Mouse (Mus musculus): ENCODE measurements around the gene Ap3b2. TPM values are rescaled to one million over a fixed set of nuclear protein-coding genes. Genes with fewer than 3 reads are reported as not detected.
"Not testable (repeated sequence)": the region's sequence is repeated elsewhere in the genome, so short reads cannot be mapped to it uniquely, and the experiment has no call there.

The Ap3b2 gene
- total RNA-seq, 2 experiments from 2014 or later, result 141 to 150 TPM

DNA sequence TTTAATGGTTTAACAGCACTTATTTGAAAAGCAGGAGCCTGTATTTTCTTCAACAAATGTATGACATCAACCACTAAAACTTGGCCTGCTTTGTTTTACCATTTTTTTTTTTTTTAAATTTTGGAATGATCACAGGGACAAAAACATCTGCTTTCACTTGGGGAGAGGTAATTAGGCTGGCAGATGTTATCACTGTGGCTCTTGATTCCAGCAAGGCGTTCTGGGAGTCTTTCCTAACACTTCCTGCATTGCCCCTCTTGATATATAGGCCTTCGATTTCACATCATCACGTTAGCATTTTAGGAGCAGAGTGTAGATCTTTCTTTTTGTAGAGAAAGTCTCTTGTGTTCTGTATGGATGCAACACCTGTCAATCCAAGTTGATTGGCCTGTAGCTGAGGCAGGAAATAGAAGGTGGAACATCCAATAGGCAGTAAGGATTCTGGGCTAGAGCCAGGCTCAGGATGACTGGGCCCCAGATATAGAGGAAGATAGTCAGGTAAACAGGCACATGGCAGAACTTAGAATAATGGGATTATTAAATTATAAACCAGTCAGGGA lies 14.1 kb downstream of the Ap3b2 start:
- DNase-seq (ENCODE audit: low spot score in 2 of 2), result no peak
- intact Hi-C loops (cut with DNase I), result no loop called here

DNA sequence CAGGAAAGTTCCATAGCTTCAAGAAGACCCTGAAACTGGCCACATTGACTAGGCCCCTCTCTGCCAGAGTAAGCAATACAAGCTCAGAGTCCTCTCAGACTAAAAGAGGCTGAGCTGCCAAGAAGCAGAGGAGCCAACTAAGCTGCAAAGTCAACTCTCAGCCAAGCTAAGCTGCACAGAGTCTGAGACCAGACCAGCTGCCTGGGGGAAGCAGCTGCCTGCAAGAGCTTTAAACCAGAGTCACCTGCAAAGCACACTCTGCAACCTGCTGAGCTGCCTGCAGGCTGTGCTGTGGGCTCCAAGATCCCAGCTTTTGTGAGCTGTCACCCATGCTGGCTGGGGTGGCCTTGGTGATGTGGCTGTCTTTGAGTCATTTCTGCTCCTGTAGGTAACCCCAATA lies 15.5 kb downstream of the Ap3b2 start:
- intact Hi-C loops (cut with DNase I); DNase-seq (ENCODE audit: low spot score in 2 of 2): not testable (repeated sequence)

- intact Hi-C loops (cut with DNase I), result no loop called here
- no peak for DNase-seq (ENCODE audit: low spot score in 2 of 2)
These were observed 16.9 kb downstream of the Ap3b2 start for GRCm38 (mm10) chr7:81476833-81477232.

DNA sequence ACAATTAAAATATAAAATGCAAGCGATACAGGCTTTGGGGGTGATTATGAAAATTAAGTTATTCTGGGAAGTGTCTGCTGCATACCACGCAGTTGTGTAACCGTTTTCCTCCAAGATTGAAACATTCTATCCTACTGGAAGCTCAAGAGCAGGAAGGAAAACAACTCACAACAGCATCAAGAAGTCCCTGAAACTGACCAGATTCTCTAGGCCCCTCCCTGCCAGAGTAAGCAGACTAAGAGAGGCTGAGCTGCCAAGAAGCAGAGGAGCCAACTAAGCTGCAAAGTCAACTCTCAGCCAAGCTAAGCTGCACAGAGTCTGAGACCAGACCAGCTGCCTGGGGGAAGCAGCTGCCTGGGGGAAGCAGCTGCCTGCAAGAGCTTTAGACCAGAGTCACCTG lies 18.5 kb downstream of the Ap3b2 start:
- intact Hi-C loops (cut with DNase I), result no loop called here
- DNase-seq (ENCODE audit: low spot score in 2 of 2), result peak; percentile 18 to 85

DNA sequence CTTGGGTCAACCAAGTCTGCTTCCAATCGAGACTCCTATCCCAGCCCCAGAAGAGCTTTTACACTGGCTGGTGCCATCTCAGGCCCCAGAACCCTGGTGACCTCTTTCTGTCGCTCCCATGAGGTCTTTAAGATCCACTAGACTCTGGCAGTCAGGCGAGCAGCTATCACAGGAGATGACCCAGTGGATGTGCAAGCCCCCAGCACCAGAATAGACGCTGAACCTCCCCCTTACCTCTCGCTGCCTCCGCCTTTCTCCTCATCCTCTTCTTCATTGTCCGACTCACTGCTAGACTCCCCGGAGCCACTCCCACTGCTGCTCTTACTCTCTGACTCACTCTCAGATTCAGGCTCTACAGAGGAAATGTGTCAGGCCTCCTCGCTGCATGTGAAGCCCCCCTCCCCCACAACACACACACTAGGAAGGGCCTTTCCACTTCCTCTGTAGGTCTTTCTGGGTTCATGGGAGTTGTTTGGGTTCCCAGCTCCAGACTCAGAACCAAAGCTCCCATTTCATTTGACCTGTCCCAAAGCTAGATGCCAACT lies 28.7 kb downstream of the Ap3b2 start:
- peak in 1 of 2 experiments; percentile 57 for DNase-seq (ENCODE audit: low spot score in 2 of 2)
- intact Hi-C loops (cut with DNase I), result no loop called here

DNA sequence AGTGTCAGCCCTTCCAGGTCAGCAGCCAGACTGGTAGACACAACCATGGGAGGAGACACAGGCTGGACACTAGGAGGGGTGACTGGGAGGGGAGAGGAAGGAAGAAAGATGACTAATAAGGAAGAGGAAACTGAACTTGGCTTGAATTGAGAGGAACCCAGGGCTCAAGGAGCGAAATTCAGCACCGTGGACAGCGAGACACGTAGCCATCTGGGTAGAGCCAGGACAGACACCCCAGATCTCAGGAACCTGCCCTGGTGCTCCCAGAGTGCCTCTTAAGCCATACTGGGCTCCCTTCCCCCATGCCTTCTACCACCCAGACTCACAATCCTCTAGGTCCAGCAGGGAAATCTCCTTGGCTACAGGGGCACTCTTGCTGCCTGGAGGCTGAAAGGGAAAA lies 29.6 kb downstream of the Ap3b2 start:
- no peak for DNase-seq (ENCODE audit: low spot score in 2 of 2)
- intact Hi-C loops (cut with DNase I), result no loop called here

DNA sequence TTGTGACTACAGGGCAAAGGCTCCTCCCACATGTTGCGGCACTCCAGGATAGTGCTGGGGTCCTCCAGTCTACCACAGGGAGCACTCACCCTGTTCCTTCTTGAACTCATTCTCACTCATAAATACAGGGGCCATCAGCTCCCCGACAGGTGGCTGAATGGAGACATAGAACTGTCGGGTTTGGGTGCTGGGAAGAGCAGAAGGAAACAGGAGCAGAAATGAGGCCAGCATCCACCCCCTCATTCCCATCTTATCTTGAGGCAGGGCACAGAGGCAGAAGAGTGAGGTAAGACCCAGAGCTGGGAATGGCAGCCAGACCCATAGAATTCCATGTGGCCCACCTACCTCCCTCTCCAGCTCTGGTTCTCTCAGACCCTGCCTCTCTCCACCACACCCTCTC lies 30.9 kb downstream of the Ap3b2 start:
- intact Hi-C loops (cut with DNase I), result no loop called here
- peak in 1 of 2 experiments; percentile 41 for DNase-seq (ENCODE audit: low spot score in 2 of 2)

GRCm38 (mm10) chr7:81455155-81455651 lies 38.5 kb downstream of the Ap3b2 start, which contains the start of gene Cpeb1:
Cpeb1 (minus strand) TSS chr7:81455465.
- peak; percentile 71 to 86 for DNase-seq (ENCODE audit: low spot score in 2 of 2)

GRCm38 (mm10) chr7:81454331-81455039 lies 39.2 kb downstream of the Ap3b2 start:
- peak; percentile 62 to 68 for DNase-seq (ENCODE audit: low spot score in 2 of 2)
- intact Hi-C loops (cut with DNase I), result loop anchor here (2.0 to 10.0 kb wide), 6 partner anchors 38 to 320 kb away; partner anchors contain the start of genes Ap3b2, Rps17 and Whamm

More at GRCm38 (mm10) chr7:81455155-81455651, 38.5 kb downstream of the Ap3b2 start, which contains the start of gene Cpeb1:
- intact Hi-C loops (cut with DNase I), result loop anchor here (2.0 to 10.0 kb wide), 5 partner anchors 38 to 320 kb away; partner anchors contain the start of genes Ap3b2 and Whamm

DNA sequence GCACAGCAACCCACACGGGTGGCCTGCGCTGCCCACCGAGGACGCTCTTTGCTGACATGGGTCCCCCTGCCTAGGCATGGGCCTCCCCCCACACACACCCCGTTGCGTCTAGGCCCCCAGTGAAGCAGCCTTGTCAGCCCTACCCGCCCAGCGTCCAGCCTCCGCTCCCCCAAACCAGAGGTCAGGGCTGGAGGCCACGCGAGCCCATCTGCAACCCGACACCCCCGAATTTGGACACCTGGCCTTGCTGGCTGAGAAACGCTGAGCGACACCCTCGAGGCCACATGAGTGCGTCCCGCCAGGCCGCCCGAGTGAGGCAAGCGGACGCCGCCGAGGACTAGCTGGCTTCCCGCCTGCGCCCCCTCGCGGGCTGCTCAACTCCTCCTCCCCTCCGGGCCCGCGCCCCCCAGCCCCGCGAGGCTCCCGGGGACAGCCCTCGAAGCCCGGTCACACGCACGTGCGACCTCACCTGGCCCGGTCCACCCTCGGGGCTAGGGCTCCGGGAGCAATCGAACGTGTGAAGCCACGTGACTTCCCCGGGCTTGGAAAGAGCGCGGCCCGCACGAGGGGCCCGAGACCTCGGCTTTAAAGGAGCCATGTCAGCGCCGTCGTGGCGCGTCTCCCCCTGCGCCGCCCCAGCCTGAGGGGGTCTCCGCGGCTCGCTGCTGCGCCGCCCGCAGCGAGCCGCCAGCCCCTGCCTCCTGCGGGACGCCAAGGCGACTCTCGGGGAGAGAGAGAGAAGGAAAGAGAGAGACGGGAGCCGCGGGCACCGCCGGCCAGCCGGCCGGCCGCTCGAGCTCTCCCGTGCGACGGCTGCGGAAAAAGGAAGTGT lies 40.1 kb downstream of the Ap3b2 start:
- intact Hi-C loops (cut with DNase I), result loop anchor here (2.0 to 10.0 kb wide), 6 partner anchors 39 to 321 kb away; partner anchors contain the start of genes Ap3b2, Rps17 and Whamm
- peak; percentile 31 to 56 for DNase-seq (ENCODE audit: low spot score in 2 of 2)

- peak; percentile 49 to 53 for DNase-seq (ENCODE audit: low spot score in 2 of 2)
- intact Hi-C loops (cut with DNase I), result loop anchor here (5.0 to 10.0 kb wide), 2 partner anchors 106 to 322 kb away; partner anchors contain the start of gene Rps17
These were observed 40.7 kb downstream of the Ap3b2 start for GRCm38 (mm10) chr7:81452971-81453441.

Other genes with a start within 250 kb of the Ap3b2 start
- gene Rps17, start 148.7 kb downstream of the Ap3b2 start, total RNA-seq (2021), result 100 to 1,000 TPM; 474 to 482 TPM
- gene Cpeb1, start 38.5 kb downstream of the Ap3b2 start, total RNA-seq (2021), result 10 to 100 TPM; 64.6 to 69.3 TPM
- gene BC048679, start 4.4 kb upstream of the Ap3b2 start, total RNA-seq (2021), result not detected
- gene Fsd2, start 73.0 kb upstream of the Ap3b2 start, total RNA-seq (2021), result under 1 TPM in 1 of 2 experiments, not detected in 1; 0.16 TPM
- gene Whamm, start 77.3 kb upstream of the Ap3b2 start, total RNA-seq (2021), result 10 to 100 TPM; 13.7 to 15.8 TPM
- 10 to 100 TPM; 67.2 to 77.5 TPM for gene Homer2, start 213.6 kb upstream of the Ap3b2 start, total RNA-seq (2021)